Mouse (Mus musculus) cortical plate, adult 2 months (tissue): ENCODE measurements around the gene Pym1. TPM values are rescaled to one million over a fixed set of nuclear protein-coding genes. Genes with fewer than 3 reads are reported as not detected.
"Not testable (repeated sequence)": the region's sequence is repeated elsewhere in the genome, so short reads cannot be mapped to it uniquely, and the experiment has no call there.

Experiments used
- H3K27ac ChIP-seq: fragments of 200-500 bp; 2 replicates; pipeline ENCODE4 v1.5.1; 2012; ENCODE audit warnings: low read length, control low read depth, inconsistent platforms; ENCODE audit not compliant: insufficient read depth
- H3K4me1 ChIP-seq: fragments of 200-500 bp; 2 replicates; pipeline ENCODE4 v1.6.1; 2011; ENCODE audit warnings: low read length; ENCODE audit not compliant: control insufficient read depth, insufficient read depth
- H3K4me3 ChIP-seq: fragments of 200-500 bp; 2 replicates; pipeline ENCODE4 v1.5.1; 2011; ENCODE audit warnings: mild to moderate bottlenecking, low read length, control low read depth; ENCODE audit not compliant: insufficient read depth
- CTCF ChIP-seq: fragments of 200-500 bp; IDR thresholded peaks from 2 replicates; pipeline ENCODE4 v1.5.1; 2011; ENCODE audit warnings: mild to moderate bottlenecking, control low read depth, low read length; ENCODE audit not compliant: insufficient read depth; ENCODE audit errors: extremely low read depth
- POLR2A ChIP-seq: fragments of 200-500 bp; IDR thresholded peaks from 2 replicates; pipeline ENCODE4 v1.6.1; 2011; ENCODE audit warnings: mild to moderate bottlenecking, low read length, control low read depth; ENCODE audit not compliant: insufficient read depth; ENCODE audit errors: extremely low read depth
- polyA plus RNA-seq: library from polyadenylated mRNA; depleted of rRNA; stranded (reverse); fragments of >200 nt; gene quantifications from 2 replicates; pipeline ENCODE4 v1.2.3, GENCODE M21; 2012

Pym1 gene
- polyA plus RNA-seq, 1 experiment: 39.4 TPM

GRCm38 (mm10) chr10:128715559-128716537 lies 31.8 kb upstream of the Pym1 start:
- H3K4me1 ChIP-seq: no peaks in the 10 kb centered on the region
- TF ChIP-seq POLR2A (no peak), CTCF (no peak)
- H3K27ac ChIP-seq: no peak overlapping the region
- H3K4me3 ChIP-seq: no peak overlapping the region

DNA sequence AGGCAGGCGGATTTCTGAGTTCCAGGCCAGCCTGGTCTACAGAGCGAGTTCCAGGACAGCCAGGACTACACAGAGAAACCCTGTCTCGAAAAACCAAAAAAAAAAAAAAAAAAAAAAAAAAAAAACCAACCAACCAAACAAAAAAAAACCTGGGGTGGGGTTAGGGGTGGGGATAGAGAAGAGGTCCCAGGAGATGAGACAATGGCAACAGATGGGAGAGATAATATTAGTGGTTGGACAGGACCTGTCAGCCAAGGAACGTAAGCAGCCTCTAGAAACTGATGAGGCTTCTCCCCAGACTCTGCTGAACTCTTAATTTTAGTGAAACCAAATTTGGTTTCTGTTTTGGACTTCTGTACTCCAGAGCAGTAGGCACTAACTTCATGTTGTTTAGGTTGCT lies 22.2 kb upstream of the Pym1 start:
- not testable (repeated sequence) for H3K27ac ChIP-seq, H3K4me1 ChIP-seq, H3K4me3 ChIP-seq

- no peaks in the 10 kb centered on the region for H3K4me1 ChIP-seq
- no peak overlapping the region for H3K27ac ChIP-seq
- TF ChIP-seq POLR2A (no peak), CTCF (no peak)
These were observed 19.6 kb upstream of the Pym1 start for GRCm38 (mm10) chr10:128728059-128728458.

DNA sequence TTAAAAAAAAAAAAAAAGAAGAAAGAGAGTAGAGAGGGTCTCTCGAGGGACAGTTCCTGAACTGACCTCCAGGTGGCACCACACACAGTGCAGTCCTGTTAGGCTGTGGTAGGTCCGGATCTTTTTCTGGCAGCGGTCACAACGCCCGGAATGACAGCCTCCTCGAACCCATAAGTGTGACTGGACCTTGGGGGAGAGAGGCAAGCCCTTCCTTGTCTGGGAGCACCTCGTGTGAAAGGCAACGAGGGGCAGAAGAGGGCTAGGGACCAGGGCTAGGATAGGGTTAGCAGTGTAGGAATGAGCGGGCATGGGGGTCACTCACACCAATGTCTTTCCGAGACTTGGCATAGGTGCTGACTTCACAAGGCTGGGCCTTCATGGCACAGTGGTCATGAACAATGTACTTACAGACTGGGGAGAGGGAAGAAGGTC lies 16.7 kb upstream of the Pym1 start:
- H3K27ac ChIP-seq: no peak overlapping the region
- H3K4me1 ChIP-seq: no peaks in the 10 kb centered on the region
- H3K4me3 ChIP-seq: no peak overlapping the region
- TF ChIP-seq CTCF (peak; percentile 77), POLR2A (no peak)

More at GRCm38 (mm10) chr10:128728059-128728458, 19.6 kb upstream of the Pym1 start:
- no peak overlapping the region for H3K4me3 ChIP-seq

GRCm38 (mm10) chr10:128731992-128732391 lies 15.7 kb upstream of the Pym1 start:
- Histone ChIP-seq H3K4me1 (no peaks in the 10 kb centered on the region), H3K4me3 (no peak overlapping the region), H3K27ac (no peak overlapping the region)
- no peak for TF ChIP-seq POLR2A
- no peak for TF ChIP-seq CTCF

- TF ChIP-seq CTCF (no peak), POLR2A (no peak)
- H3K4me3 ChIP-seq: peak overlapping the region; percentile 44; the same call in 1 of the 2 replicates
- no peak overlapping the region for H3K27ac ChIP-seq
- H3K4me1 ChIP-seq: no peaks in the 10 kb centered on the region
These were observed 10.3 kb upstream of the Pym1 start for GRCm38 (mm10) chr10:128737435-128737834.

DNA sequence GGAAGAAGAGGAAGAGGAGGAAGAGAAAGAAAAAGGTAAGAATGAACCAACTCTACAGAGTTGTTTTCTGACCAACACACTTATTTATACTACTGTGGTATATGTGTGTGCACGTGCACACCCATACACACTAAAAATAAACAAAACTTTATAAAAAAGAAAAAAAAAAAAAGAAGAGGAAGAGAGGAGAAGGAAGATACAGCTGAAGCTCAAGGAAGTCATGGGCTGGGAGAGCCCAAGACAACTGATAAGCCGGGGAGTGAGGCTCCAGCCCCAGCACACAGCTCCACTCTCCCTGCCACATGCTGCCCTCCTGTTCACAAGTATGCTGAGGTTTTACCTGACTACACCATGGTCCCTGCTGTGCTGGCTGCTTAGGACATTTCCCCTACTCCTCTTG lies 7.4 kb upstream of the Pym1 start:
- peaks cover 3% of the 10 kb centered on the region; the same call in 1 of the 2 replicates for H3K4me1 ChIP-seq
- H3K27ac ChIP-seq: no peak overlapping the region
- H3K4me3 ChIP-seq: no peak overlapping the region
- TF ChIP-seq CTCF (no peak), POLR2A (no peak)

- no peak overlapping the region for H3K27ac ChIP-seq
- TF ChIP-seq POLR2A (no peak), CTCF (no peak)
These were observed 5.1 kb upstream of the Pym1 start for GRCm38 (mm10) chr10:128742616-128743015.

DNA sequence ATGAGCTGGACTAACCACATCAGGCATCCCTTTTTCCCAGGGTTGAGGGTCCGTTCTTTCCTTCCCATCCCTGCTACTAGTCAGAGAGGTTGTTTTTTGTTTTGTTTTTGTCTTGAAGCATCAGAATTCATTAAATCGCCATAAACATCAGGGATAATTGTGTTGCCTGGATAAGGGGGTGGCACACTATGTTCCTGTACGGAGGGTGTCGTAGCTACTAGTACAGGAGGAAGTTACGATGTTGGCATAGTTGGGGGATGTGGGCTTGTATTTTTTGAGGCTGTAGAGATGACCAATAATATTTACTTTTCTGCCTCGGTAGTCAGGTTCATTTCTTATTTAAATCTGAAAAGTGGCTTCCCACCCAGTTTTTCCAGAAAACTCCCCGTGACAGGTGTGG lies 4.5 kb upstream of the Pym1 start:
- H3K27ac ChIP-seq: no peak overlapping the region
- peak overlapping the region; percentile 81 for H3K4me3 ChIP-seq
- peaks cover 3% of the 10 kb centered on the region; the same call in 1 of the 2 replicates for H3K4me1 ChIP-seq
- TF ChIP-seq CTCF (no peak), POLR2A (no peak)

More at GRCm38 (mm10) chr10:128742616-128743015, 5.1 kb upstream of the Pym1 start:
- H3K4me1 ChIP-seq: peaks cover 3% of the 10 kb centered on the region; the same call in 1 of the 2 replicates
- peak overlapping the region; percentile 81; the same call in 1 of the 2 replicates for H3K4me3 ChIP-seq

DNA sequence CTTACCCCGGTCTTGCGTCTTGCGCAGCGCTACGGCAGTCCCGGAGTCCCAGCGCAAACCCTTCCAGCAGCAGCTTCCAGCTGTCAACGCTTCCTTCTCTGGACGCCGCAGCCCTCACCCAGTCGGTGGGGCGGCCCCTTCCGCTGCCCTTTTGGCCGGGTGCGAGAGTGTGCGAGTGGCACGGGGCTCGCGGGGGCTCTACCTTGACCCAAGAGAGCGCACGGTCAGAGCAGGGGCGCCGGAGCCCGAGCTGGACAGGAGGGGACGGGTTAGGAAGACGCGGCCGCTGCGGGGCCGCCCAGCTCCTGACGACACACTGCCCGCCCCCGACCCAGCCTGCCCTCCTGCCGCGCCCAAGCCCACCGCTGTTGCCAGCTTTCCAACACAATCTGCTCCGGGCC lies 3.9 kb upstream of the Pym1 start:
- Histone ChIP-seq H3K4me3 (peak overlapping the region; percentile 81), H3K4me1 (peaks cover 3% of the 10 kb centered on the region; the same call in 1 of the 2 replicates), H3K27ac (peak overlapping the region; percentile 43; the same call in 1 of the 2 replicates)
- TF ChIP-seq CTCF (no peak), POLR2A (no peak)

GRCm38 (mm10) chr10:128744211-128744610 lies 3.5 kb upstream of the Pym1 start:
- Histone ChIP-seq H3K4me3 (peak overlapping the region; percentile 81), H3K4me1 (peaks cover 3% of the 10 kb centered on the region; the same call in 1 of the 2 replicates), H3K27ac (no peak overlapping the region)
- TF ChIP-seq POLR2A (no peak), CTCF (no peak)
